Mouse (Mus musculus): Measurements from ENCODE around the gene Cep19.
A peak's percentile ranks its signal among the peaks of the same experiment; 100 is the strongest.

Gene Cep19

DNA sequence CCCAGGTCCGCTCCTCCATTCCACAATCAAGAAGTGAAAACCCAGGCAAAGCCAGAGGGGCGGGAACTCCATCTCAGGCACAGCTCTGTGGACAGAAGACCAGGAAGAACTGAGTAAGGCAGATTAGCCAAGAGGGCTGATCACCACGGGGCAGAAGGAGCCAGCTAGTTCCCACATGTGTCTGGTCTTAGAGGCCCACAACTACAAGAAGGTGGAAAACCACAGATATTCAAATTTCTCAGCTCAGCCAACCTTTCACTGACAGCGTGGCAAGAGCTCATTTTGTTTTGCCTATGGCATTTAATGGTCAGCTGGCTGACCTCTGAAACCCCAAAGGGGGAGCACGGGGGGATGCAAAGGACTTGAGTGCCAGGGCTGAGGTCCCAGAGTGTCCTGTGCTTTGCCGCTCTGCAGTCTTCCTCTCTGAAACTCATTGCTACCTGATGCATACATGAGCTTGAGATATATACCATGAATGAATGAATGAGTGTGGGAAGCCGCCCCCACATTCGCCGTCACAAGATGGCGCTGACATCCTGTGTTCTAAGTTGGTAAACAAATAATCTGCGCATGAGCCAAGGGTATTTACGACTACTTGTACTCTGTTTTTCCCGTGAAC lies 48.1 kb downstream of the Cep19 start:
- peak in 1 of 2 experiments; percentile 47 for DNase-seq

- DNase-seq = no peak
Observed at GRCm38 (mm10) chr16:32153976-32154375, 54.4 kb downstream of the Cep19 start.

DNA sequence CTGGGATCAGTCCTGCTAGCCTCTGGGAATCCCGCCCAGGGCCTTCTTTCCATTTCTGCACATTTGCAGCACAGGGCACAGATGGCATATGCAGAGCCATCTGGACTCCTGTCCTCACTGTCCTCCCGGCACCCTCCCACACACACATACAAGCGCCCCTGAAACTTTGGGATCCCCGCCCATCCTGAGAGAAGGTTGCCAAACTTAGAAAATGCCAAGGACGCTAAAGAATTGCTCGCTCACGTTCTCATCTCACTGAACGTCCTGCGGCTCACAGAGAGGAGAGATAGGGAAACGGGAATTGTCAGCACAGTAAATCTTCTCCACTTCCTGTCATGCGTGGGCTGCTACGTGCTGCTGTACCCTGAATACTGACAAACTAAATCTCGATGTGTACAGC lies 54.8 kb downstream of the Cep19 start:
- DNase-seq = no peak

GRCm38 (mm10) chr16:32156719-32157118 lies 57.1 kb downstream of the Cep19 start:
- no peak for DNase-seq

GRCm38 (mm10) chr16:32157369-32157768 lies 57.8 kb downstream of the Cep19 start:
- no peak for DNase-seq

Measured in B cell, adult 2 months (primary cell).